Mouse (Mus musculus): ENCODE results near the gene Ugt1a6a.

GRCm38 (mm10) chr1:88211812-88212211 is 77.2 kb downstream of the Ugt1a6a start, which contains the start of gene Ugt1a1:
- TF ChIP-seq POLR2A (IDR thresholded peaks at IDR 0.05; ENCODE audit: insufficient read depth, low read depth, low read length) (no peak), CTCF (IDR thresholded peaks at IDR 0.05; ENCODE audit: insufficient read depth, low read depth, low read length) (no peak)

All from olfactory bulb, adult 2 months (tissue).